Mouse (Mus musculus) brain, embryonic 18.5 days (tissue): ENCODE results near the gene Chchd6.

Source experiments
- DNase-seq: peaks from one replicate; pipeline ENCODE4 v3.0.0-alpha.2; 2012; ENCODE audit warnings: low read depth, low spot score

The Chchd6 gene

GRCm38 (mm10) chr6:89360709-89361417 lies 234.6 kb downstream of the Chchd6 start:
- no peak for DNase-seq

- DNase-seq: no peak
These were observed 235.4 kb downstream of the Chchd6 start for GRCm38 (mm10) chr6:89359771-89360708.

GRCm38 (mm10) chr6:89359192-89359591 lies 236.3 kb downstream of the Chchd6 start:
- DNase-seq: no peak

GRCm38 (mm10) chr6:89355661-89356060 lies 239.8 kb downstream of the Chchd6 start:
- no peak for DNase-seq

GRCm38 (mm10) chr6:89354726-89355125 lies 240.7 kb downstream of the Chchd6 start:
- no peak for DNase-seq

GRCm38 (mm10) chr6:89354076-89354475 lies 241.4 kb downstream of the Chchd6 start:
- DNase-seq: no peak

GRCm38 (mm10) chr6:89353101-89353500 lies 242.4 kb downstream of the Chchd6 start:
- no peak for DNase-seq

GRCm38 (mm10) chr6:89351441-89352137 lies 243.9 kb downstream of the Chchd6 start:
- peak; percentile 47 for DNase-seq

GRCm38 (mm10) chr6:89350520-89350919 lies 244.9 kb downstream of the Chchd6 start:
- DNase-seq: no peak

GRCm38 (mm10) chr6:89350037-89350515 lies 245.4 kb downstream of the Chchd6 start:
- no peak for DNase-seq

GRCm38 (mm10) chr6:89348363-89348762 lies 247.1 kb downstream of the Chchd6 start:
- no peak for DNase-seq

GRCm38 (mm10) chr6:89347792-89348191 lies 247.7 kb downstream of the Chchd6 start:
- no peak for DNase-seq

- no peak for DNase-seq
These were observed 249.6 kb downstream of the Chchd6 start for GRCm38 (mm10) chr6:89345855-89346254.

GRCm38 (mm10) chr6:89345486-89345785 lies 250.0 kb downstream of the Chchd6 start:
- DNase-seq: no peak

GRCm38 (mm10) chr6:89344613-89345485 lies 250.6 kb downstream of the Chchd6 start:
- no peak for DNase-seq

- DNase-seq: no peak
These were observed 253.5 kb downstream of the Chchd6 start for GRCm38 (mm10) chr6:89341981-89342380.

- no peak for DNase-seq
These were observed 256.0 kb downstream of the Chchd6 start for GRCm38 (mm10) chr6:89339447-89339846.

GRCm38 (mm10) chr6:89338733-89339132 lies 256.7 kb downstream of the Chchd6 start:
- no peak for DNase-seq

- DNase-seq: no peak
These were observed 257.9 kb downstream of the Chchd6 start for GRCm38 (mm10) chr6:89337574-89337973.

- DNase-seq: peak; percentile 36
These were observed 261.3 kb downstream of the Chchd6 start for GRCm38 (mm10) chr6:89333964-89334702.
